Mouse (Mus musculus): ENCODE data around the gene Ralgapb. TPM values are rescaled to one million over a fixed set of nuclear protein-coding genes. Genes with fewer than 3 reads are reported as not detected.

Ralgapb gene
- polyA plus RNA-seq, 1 experiment from 2014 or later: 25.9 TPM

DNA sequence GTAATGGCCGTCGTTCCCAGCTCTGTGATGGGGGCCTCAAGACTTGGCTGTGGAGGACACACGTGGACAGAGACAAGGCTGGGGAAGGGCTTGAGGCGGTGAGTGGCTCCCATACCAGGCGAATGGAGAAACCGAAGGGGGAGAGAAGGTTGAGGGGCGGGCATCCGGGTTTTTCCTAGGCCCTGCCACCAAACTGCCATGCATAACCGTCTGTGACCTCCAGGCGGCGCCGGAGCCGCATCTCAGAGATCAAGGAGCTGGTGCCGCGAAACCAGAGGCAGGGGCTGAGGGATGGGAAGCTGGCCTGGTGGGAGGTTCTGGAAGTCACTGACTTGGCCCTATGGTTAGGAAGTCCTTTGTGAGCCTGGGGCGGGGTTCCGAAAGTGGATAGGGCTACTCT, 137.1 kb downstream of the Ralgapb start:
- no peaks in the 10 kb centered on the region for H3K9me3 ChIP-seq (ENCODE audit: control insufficient read depth, low read length)
- no peak overlapping the region for H3K4me3 ChIP-seq (ENCODE audit: low read length)
- no peaks in the 10 kb centered on the region for H3K36me3 ChIP-seq (ENCODE audit: control insufficient read depth, insufficient read depth, low read length)
- no peak overlapping the region; the same call in 1 of the 2 replicates for H3K4me2 ChIP-seq (replicated peaks; ENCODE audit: low read depth, low read length)
- WGBS: 2% methylated on average over 17 of the region's 17 CpGs
- peak; percentile 66 for ATAC-seq (ENCODE audit: low FRiP score, low TSS enrichment)
- no peak overlapping the region for H3K27ac ChIP-seq (ENCODE audit: low read depth, low read length)
- no peaks in the 10 kb centered on the region for H3K4me1 ChIP-seq (ENCODE audit: control insufficient read depth, insufficient read depth, low read length)
- H3K9ac ChIP-seq (ENCODE audit: low read depth, low read length): no peak overlapping the region
- peaks cover 6% of the 10 kb centered on the region; the same call in 1 of the 2 replicates for H3K27me3 ChIP-seq (ENCODE audit: control insufficient read depth, insufficient read depth, low read length)

Other genes starting within 250 kb of the Ralgapb start
- gene D630003M21Rik, start 180.6 kb upstream of the Ralgapb start, polyA plus RNA-seq (2014; fragmentation: Nextera tagmentation; extraction: Ambion mirVana): 3.7 and 5.2 TPM in 2 replicates
- gene Bpi, start 151.8 kb upstream of the Ralgapb start, polyA plus RNA-seq (2014; fragmentation: Nextera tagmentation; extraction: Ambion mirVana): 0.19 TPM in 1 of 2 replicates, not detected in the other
- gene Lbp, start 103.4 kb upstream of the Ralgapb start, polyA plus RNA-seq (2014; fragmentation: Nextera tagmentation; extraction: Ambion mirVana): 26.4 and 30.9 TPM in 2 replicates
- gene Snhg11, start 34.2 kb upstream of the Ralgapb start, polyA plus RNA-seq (2014; fragmentation: Nextera tagmentation; extraction: Ambion mirVana): 4.5 and 8.5 TPM in 2 replicates
- gene Adig, start 92.8 kb downstream of the Ralgapb start, polyA plus RNA-seq (2014; fragmentation: Nextera tagmentation; extraction: Ambion mirVana): not detected in 2 replicates
- gene Arhgap40, start 102.9 kb downstream of the Ralgapb start, polyA plus RNA-seq (2014; fragmentation: Nextera tagmentation; extraction: Ambion mirVana): 0.24 TPM in 1 of 2 replicates, not detected in the other
- gene Slc32a1, start 200.9 kb downstream of the Ralgapb start, polyA plus RNA-seq (2014; fragmentation: Nextera tagmentation; extraction: Ambion mirVana): 0.09 and 0.16 TPM in 2 replicates
- 13.2 and 15.6 TPM in 2 replicates for gene Actr5, start 215.0 kb downstream of the Ralgapb start, polyA plus RNA-seq (2014; fragmentation: Nextera tagmentation; extraction: Ambion mirVana)